Mouse (Mus musculus) mouse trophoblast stem cell (cell line): ENCODE measurements around the gene Csf3r.

Source experiments
- in situ Hi-C, 2 experiments: fragments of 300-500 bp; cut with MseI, MboI; formaldehyde crosslinking; loops; 2 replicates in 1 of 2; 3 replicates in 1 of 2; pipeline ENCODE4 v1.15.1; 2025

Csf3r gene

DNA sequence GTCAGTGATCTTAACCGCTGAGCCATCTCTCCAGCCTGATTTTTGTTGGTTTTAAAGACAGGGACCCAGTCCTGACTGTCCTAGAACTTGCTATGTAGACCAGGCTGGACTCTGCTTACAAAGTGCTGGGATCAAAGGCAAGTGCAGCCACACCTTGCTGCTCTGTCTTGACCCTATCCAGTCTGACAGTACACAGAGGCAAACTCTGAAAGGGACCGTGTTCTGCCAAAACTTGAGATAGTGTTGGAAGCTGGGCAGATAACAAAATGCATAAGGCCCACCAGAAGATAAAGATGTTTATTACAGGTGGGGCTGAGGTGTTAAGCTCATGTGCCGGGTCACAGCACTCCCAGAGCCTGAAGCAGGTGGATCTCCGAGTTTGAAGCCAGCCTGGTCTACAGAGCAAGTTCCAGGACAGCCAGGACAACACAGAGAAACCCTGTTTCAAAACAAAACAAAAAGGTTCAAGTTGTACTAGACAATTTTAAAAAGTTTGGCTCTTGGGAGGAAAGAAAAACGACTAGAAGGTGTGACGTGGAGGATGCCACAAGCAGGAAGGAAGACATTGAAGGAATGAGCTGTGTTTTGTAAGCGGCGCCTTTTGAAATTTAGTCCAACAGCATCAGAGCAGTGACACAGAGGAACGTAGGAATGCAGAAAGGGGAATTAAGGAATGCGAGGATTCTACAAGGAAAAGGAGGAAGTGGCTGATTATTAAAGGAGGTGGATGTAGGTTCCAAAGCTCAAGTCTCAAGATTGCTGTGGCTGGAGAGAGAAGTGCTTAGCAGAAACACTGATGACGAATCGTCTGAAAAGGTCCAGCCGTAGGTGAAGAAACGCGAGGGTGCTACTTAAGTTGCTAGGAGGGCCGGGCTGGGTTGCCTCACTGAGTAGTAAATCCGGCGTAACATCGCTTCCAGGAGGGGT is 33.1 kb downstream of the Csf3r start:
- in situ Hi-C loops: no loop called here

- in situ Hi-C loops: no loop called here
Observed at GRCm38 (mm10) chr4:126058134-126058996, 34.0 kb downstream of the Csf3r start, which contains the start of gene Oscp1. Gene Oscp1 (plus strand): TSS chr4:126058565.

- in situ Hi-C loops: no loop called here
Observed at GRCm38 (mm10) chr4:126058997-126059362, 34.6 kb downstream of the Csf3r start.

DNA sequence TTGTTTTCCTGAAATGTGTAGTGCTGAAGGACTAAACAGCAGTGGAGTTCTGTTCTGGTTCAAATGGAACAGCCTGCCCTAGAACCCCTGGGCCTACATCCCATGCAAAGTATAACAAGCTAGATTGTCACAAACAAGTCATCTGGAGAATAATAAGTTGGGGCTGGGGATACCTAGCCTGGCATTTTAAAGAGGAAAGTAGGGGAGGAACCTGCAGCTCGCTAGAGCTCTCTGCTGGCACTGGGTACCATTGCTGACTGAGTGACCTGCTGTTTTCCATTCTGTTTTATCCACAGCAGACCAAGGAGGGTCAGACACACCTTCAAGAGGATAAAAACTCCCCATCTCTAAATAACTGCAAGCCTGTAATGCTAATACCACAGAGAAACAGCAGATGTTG is 38.5 kb downstream of the Csf3r start:
- in situ Hi-C loops: no loop called here

DNA sequence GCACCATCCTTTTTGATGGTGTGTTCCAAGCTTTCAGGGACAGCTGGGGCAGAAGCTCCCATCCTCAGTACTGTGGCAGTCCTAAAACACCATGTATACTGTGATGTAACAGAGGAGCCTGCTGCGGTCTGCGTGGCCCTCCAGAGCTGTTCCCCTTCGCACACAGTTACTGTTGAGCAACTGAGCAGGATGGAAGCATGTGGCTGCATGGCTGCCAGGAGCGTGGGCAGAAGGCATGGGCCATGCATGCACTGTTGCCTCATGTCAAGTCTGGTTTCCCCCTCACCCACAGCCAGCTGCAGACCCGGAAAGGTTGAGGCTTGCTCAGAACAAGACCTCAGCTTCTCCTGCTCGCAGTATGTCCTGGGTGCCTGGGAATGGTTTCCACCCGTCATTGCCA is 40.9 kb downstream of the Csf3r start:
- in situ Hi-C loops: no loop called here

GRCm38 (mm10) chr4:126067401-126068077 is 43.2 kb downstream of the Csf3r start:
- in situ Hi-C loops: no loop called here

- in situ Hi-C loops: no loop called here
Observed at GRCm38 (mm10) chr4:126068842-126069241, 44.5 kb downstream of the Csf3r start.

GRCm38 (mm10) chr4:126077833-126078232 is 53.5 kb downstream of the Csf3r start:
- in situ Hi-C loops: no loop called here

- in situ Hi-C loops: no loop called here
Observed at GRCm38 (mm10) chr4:126079266-126079665, 54.9 kb downstream of the Csf3r start.

DNA sequence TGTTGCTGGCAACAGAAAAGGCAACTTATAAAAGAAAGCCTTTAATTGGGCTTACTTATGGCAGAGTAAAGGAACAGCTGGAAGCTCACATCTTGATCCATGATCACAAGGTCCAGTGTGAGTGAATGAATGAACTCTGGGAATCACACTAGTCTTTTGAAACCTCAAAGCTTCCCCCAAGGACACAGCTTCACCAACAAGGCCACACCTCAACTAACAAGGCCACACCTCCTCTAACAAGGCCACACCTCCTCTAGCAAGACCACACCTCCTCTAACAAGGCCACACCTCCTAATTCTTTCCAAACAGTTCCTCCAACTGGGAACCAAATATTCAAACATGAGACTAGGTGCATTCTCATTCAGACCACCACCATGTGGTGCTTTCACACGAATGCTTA is 57.3 kb downstream of the Csf3r start:
- in situ Hi-C loops: no loop called here

DNA sequence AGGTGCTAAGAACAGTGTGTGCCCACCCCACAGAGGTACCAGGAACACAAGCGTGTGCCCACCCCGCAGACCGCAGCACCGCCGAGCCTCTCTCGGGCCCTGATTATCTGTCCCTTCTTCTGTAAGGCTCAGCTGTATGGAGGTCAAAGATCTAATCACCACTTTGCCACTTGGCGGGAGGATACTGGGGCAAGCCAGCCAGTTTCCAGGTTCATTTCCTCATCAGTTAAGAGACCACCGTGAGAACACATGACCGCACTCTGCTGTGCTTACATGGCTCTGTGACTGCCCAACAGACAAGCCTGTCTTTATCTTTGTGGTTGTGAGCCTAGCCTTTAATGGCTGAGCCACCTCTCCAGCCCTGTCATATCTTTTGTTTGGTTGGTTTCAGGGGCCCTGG is 58.7 kb downstream of the Csf3r start:
- in situ Hi-C loops: no loop called here

DNA sequence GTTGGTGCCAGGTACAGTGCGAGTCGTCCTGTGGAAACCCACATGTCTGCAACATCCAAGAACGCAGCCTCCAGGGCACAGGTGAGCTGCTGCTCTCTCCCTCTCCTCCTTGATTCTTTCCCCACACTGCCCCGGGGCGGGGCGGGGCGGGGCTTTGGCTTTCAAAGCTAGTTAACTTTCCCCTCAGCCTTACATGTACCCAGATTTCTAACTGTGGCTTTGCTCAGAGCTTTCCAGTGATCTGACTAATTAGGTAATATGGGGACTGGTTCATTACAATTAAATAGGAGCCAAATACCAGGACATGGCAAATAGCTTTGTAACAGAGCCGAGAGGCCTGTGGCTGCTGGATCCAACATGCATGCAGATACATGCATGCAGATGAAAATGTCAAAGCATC is 60.0 kb downstream of the Csf3r start:
- in situ Hi-C loops: no loop called here

- in situ Hi-C loops: no loop called here
Observed at GRCm38 (mm10) chr4:126085996-126086576, 61.7 kb downstream of the Csf3r start.

GRCm38 (mm10) chr4:126090101-126090847 is 65.9 kb downstream of the Csf3r start:
- in situ Hi-C loops: no loop called here

DNA sequence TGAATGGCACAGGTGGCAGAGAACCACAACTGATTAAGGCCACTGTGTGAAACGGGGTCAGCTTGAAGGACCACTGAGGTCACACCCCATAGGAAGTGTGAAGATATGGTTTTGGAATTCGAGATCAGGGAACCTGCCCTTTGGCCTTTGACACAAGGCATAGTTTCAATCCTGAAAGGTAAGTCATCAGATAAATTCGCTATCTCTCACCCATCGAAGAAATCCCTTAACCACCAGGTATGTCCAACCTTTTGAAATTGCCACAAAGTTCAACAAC is 66.4 kb downstream of the Csf3r start:
- in situ Hi-C loops: no loop called here

DNA sequence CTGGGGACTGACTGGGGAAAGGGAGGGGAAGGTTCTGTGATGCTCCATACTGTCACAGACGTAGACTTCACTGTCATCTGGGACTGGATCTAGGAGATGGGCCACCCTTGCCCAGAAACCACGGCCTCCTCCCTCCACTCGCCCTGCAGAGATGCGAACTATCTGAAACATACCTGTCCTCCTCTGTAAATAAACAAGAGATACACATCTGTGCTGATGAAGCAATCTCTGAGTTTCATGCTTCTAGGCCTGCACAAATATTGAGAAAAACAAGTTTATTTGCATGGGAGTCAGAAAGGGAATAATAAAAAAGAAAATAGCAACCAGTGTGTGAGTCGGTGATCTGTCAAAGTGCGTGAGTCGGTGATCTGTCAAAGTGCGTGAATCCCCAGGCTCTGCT is 67.5 kb downstream of the Csf3r start:
- in situ Hi-C loops: no loop called here
